Mouse (Mus musculus) midbrain, embryonic 16.5 days (tissue): ENCODE results near the gene Tnfrsf12a. TPM values are rescaled to one million over a fixed set of nuclear protein-coding genes. Genes with fewer than 3 reads are reported as not detected.

Experiments used
- ATAC-seq: fragments of 200-750 bp; cut with Nextera tagmentation; 2 replicates; pipeline ENCODE4 v1.8.0; 2017; ENCODE audit warnings: moderate TSS enrichment
- H3K27ac ChIP-seq: fragments of 300-500 bp; sonication (generic); 2 replicates; pipeline ENCODE4 v1.5.1; 2014; ENCODE audit warnings: mild to moderate bottlenecking, low read length, mixed read lengths
- H3K27me3 ChIP-seq: fragments of 300-500 bp; sonication (generic); 2 replicates; pipeline ENCODE4 v1.6.1; 2014; ENCODE audit warnings: low read depth, low read length, mixed read lengths; ENCODE audit not compliant: control insufficient read depth, insufficient read depth
- H3K36me3 ChIP-seq: fragments of 300-500 bp; sonication (generic); 2 replicates; pipeline ENCODE4 v1.6.1; 2014; ENCODE audit warnings: mild to moderate bottlenecking, low read length, moderate library complexity, mixed read lengths; ENCODE audit not compliant: control insufficient read depth, insufficient read depth
- H3K4me1 ChIP-seq: fragments of 300-500 bp; sonication (generic); 2 replicates; pipeline ENCODE4 v1.6.1; 2014; ENCODE audit warnings: mild to moderate bottlenecking, low read length, mixed read lengths; ENCODE audit not compliant: control insufficient read depth, insufficient read depth
- H3K4me2 ChIP-seq: fragments of 300-500 bp; sonication (generic); 2 replicates; pipeline ENCODE4 v1.6.1; 2014; ENCODE audit warnings: mild to moderate bottlenecking, low read length, mixed read lengths
- H3K4me3 ChIP-seq: fragments of 300-500 bp; sonication (generic); 2 replicates; pipeline ENCODE4 v1.5.1; 2014; ENCODE audit warnings: low read depth, mild to moderate bottlenecking, low read length, moderate library complexity, mixed read lengths
- H3K9ac ChIP-seq: fragments of 300-500 bp; sonication (generic); 2 replicates; pipeline ENCODE4 v1.6.1; 2014; ENCODE audit warnings: low read depth, low read length, mixed read lengths
- H3K9me3 ChIP-seq: fragments of 300-500 bp; sonication (generic); replicated peaks from 2 replicates; pipeline ENCODE4 v1.6.1; 2014; ENCODE audit warnings: mild to moderate bottlenecking, low read length, mixed read lengths; ENCODE audit not compliant: control insufficient read depth, poor library complexity, severe bottlenecking
- WGBS: fragments of 180-500 bp; shearing (Covaris S2); extraction: QIAGEN DNeasy Blood & Tissue Kit; methylation state at CpG from one replicate; pipeline ENCODE4 v1.1.7; 2014; 5-methylcytosine and 5-hydroxymethylcytosine counted together
- polyA plus RNA-seq: library from polyadenylated mRNA; unstranded; fragments of >200 nt; fragmentation: Nextera tagmentation; extraction: Ambion mirVana; gene quantifications from 2 replicates; pipeline ENCODE4 v1.2.1, GENCODE M21; 2015

The Tnfrsf12a gene
- polyA plus RNA-seq, 1 experiment from 2014 or later, result 2.5 TPM

DNA sequence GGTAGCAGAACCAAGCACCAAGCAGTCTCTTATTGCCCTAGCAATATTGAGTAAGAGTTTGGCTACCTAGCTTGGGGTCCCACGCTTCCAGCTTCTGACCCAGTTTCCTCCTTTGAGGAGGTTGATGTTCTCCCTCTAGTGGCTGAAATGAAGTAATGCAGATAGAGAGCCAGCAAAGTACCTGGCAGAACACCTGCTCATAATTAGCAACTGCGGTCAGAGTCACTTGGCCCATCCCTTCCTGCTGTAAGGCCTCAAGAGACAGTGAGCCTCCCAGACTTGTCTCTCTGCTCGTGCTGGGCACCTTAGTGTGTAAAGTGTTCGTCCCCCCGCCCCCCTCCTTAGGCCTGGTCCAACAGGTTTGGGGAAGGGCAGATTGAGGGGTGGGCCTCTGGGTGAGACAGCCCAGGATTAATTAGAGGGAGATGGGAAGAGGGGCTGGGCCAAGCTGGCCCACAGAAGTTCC is 12.7 kb downstream of the Tnfrsf12a start:
- Histone ChIP-seq H3K27me3 (peaks cover 31% of the 10 kb centered on the region), H3K36me3 (peaks cover 7% of the 10 kb centered on the region), H3K9me3 (no peaks in the 10 kb centered on the region), H3K4me1 (no peaks in the 10 kb centered on the region), H3K4me3 (no peak overlapping the region), H3K4me2 (no peak overlapping the region), H3K27ac (no peak overlapping the region), H3K9ac (no peak overlapping the region)
- WGBS, result 11% methylated on average over 5 of the region's 5 CpGs
- ATAC-seq, result peak; percentile 41; the same call in 1 of the 2 replicates

DNA sequence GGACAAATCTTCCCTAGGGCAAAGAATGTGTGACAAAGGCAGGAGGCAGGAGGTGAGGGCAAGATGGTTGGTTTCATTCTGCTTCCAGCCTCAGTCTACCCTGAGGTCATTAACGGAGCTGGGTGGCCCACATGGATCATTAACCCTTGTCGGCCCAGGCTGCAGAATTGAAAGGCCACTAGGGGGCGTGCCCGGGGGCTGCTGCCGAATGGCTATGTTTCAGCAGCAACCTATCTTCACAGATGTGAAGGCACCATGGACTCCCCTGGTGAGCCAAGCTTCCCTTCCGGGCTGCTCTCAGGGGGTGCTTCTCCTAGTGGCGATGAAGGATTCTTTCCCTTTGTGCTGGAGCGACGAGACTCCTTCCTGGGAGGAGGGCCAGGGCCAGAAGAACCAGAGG is 15.7 kb downstream of the Tnfrsf12a start:
- H3K4me2 ChIP-seq, result no peak overlapping the region
- H3K9me3 ChIP-seq, result no peaks in the 10 kb centered on the region
- no peak for ATAC-seq
- no peaks in the 10 kb centered on the region for H3K4me1 ChIP-seq
- H3K4me3 ChIP-seq, result no peak overlapping the region
- no peaks in the 10 kb centered on the region for H3K36me3 ChIP-seq
- WGBS, result 1% methylated on average over 9 of the region's 9 CpGs
- no peak overlapping the region for H3K27ac ChIP-seq
- H3K27me3 ChIP-seq, result peaks cover 39% of the 10 kb centered on the region
- H3K9ac ChIP-seq, result no peak overlapping the region

DNA sequence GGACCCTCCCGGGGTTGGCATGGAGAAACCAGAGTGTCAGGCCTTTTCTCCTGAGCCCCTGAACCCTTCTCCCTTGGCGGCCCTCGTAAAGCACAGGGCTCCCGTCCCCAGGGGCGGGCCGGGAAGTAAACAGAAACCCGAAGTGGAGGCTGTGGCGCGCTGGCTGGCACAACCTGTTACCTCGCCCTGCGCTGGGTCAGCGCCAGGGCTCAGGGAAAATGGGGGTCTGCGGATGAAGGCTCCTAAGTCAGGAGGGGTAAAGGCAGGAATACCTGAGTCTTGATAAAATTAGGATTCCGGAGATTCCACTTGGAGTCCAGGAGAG is 16.4 kb downstream of the Tnfrsf12a start:
- 3% methylated on average over 12 of the region's 14 CpGs for WGBS
- Histone ChIP-seq H3K4me3 (no peak overlapping the region), H3K27ac (no peak overlapping the region), H3K9me3 (no peaks in the 10 kb centered on the region), H3K9ac (no peak overlapping the region), H3K27me3 (peaks cover 39% of the 10 kb centered on the region), H3K36me3 (no peaks in the 10 kb centered on the region), H3K4me1 (no peaks in the 10 kb centered on the region), H3K4me2 (no peak overlapping the region)
- no peak for ATAC-seq

DNA sequence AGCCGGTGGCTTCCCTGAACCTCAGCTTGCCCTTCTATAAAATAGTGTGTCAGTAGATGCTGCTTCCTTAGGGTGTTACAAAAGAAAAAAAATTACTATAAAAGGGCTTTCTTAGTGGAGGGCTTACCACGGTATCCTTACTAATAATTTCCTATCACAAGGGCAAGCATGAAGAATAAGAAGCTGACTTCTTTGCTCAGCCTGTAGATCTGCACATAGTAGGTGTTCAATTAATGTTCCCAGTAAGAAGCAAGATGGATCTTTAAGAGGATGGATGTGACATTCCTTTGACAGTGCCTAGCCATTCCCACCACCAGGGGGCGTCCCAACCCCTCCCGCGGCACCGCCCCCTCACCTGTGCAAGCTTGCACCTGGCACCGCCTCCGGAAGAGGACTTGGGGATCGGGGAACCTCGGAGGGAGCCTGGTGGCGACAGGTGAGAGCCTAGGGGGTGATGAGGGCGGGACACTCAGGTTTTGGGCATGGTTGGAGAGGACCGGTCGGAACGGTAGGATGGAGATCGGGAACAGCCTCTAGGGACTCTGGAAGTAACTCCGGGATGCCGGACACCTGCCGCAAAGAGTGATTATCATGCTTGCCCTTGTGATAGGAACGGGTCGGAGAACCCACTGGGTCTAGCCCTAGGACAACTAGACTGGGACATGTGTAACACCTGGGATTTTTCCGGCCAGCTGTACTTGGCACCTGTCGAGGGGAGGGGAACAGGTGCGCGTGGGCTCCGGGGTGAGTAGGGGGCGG is 17.0 kb downstream of the Tnfrsf12a start, which contains the start of gene Bicdl2:
Gene Bicdl2 (plus strand): TSS at position 390 of the 759 bp plus-strand sequence.
- H3K36me3 ChIP-seq, result no peaks in the 10 kb centered on the region
- H3K9me3 ChIP-seq, result no peaks in the 10 kb centered on the region
- 5% methylated on average over 27 of the region's 27 CpGs for WGBS
- peaks cover 39% of the 10 kb centered on the region for H3K27me3 ChIP-seq
- no peaks in the 10 kb centered on the region for H3K4me1 ChIP-seq
- no peak within 1 kb of the TSS for H3K27ac ChIP-seq
- H3K9ac ChIP-seq, result no peak within 1 kb of the TSS
- no peak for ATAC-seq
- no peak within 1 kb of the TSS for H3K4me2 ChIP-seq
- no peak within 1 kb of the TSS for H3K4me3 ChIP-seq

DNA sequence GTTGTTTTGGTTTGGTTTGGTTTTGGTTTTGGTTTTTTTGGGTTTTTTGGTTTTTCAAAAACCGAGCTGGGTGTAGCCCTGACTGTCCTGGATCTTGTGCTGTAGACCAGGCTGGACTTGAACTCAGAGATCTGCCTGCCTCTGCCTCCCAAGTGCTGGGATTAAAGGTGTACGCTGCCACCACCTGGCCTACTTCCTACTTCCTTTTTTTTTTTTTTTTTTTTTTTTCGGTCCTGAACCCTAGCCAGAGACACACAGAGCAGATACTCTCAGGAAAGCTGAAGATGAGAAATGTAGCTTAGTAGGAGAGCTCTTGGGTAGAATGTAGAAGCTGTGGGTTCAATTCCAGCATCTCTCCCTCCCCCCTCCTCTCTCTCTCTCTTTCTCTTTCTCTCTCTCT is 18.8 kb downstream of the Tnfrsf12a start:
- Histone ChIP-seq H3K36me3 (no peaks in the 10 kb centered on the region), H3K4me1 (no peaks in the 10 kb centered on the region), H3K4me3 (no peak overlapping the region), H3K9ac (no peak overlapping the region), H3K27ac (no peak overlapping the region), H3K4me2 (no peak overlapping the region), H3K9me3 (no peaks in the 10 kb centered on the region), H3K27me3 (peaks cover 39% of the 10 kb centered on the region)
- no peak for ATAC-seq
- 83% methylated on average over 3 of the region's 3 CpGs for WGBS

DNA sequence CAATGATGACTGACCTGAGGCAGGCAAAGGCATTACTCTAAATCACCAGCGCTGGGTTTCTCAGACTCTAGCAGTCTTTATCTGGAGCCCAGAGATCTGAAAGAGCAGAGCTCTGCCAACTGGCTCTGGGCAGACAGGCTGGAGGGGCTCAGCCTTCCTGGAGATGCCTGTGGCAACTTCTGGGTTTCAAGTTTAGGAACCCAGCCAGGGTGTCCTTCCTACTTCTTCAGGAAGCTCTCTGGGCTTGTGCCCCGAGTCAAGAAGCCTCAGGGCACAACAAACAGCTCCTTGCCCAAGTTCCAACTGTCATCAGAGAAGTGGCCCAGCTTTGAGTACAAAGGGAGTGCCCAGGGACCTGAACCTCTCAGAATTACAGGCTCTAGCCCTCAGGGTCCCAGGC is 22.9 kb downstream of the Tnfrsf12a start:
- H3K4me3 ChIP-seq, result no peak overlapping the region
- H3K27me3 ChIP-seq, result peaks cover 7% of the 10 kb centered on the region
- no peaks in the 10 kb centered on the region for H3K36me3 ChIP-seq
- WGBS, result 63% methylated on average over 2 of the region's 2 CpGs
- no peak for ATAC-seq
- H3K27ac ChIP-seq, result no peak overlapping the region
- no peaks in the 10 kb centered on the region for H3K4me1 ChIP-seq
- H3K9ac ChIP-seq, result no peak overlapping the region
- H3K4me2 ChIP-seq, result no peak overlapping the region
- no peaks in the 10 kb centered on the region for H3K9me3 ChIP-seq

DNA sequence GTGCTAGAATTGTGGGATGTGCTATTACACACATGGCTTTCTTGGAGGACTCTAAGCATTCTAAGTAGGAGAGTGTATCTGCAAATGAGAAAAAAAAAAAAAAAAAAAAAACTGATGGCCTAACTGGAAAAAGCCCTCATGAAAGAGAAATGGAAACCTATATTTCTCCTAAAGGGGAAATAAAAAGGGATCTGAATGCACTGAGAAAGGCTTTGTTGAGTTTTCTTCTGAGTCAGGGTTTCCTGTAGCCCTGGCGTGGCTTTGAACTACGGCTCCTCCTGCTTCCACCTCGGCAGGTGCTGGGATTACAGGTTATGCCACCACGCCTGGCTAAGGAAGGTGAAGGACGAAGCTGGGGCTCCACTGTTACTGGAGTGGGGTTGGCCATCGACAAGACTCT is 23.3 kb downstream of the Tnfrsf12a start:
- WGBS, result 66% methylated on average over 6 of the region's 6 CpGs
- Histone ChIP-seq H3K27ac (no peak overlapping the region), H3K4me2 (no peak overlapping the region), H3K27me3 (peaks cover 5% of the 10 kb centered on the region; the same call in 1 of the 2 replicates), H3K9ac (no peak overlapping the region), H3K4me1 (no peaks in the 10 kb centered on the region), H3K4me3 (no peak overlapping the region), H3K36me3 (no peaks in the 10 kb centered on the region), H3K9me3 (no peaks in the 10 kb centered on the region)
- ATAC-seq, result no peak

DNA sequence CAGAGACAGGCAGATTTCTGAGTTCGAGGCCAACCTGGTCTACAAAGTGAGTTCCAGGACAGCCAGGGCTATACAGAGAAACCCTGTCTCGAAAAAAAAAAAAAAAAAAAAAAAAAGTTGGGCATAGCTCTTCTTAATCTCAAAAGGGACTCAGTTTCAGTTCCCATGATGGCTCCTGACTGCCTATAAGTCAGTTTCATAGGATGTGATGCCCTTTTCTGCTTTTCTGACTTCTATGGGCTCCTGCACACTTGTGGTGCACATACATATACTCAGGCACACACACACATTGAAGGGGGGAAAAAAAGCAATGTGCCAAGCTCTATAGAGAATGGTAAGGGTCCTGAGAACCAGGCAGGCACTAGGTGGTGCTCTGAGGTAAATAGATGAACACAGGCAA is 23.9 kb downstream of the Tnfrsf12a start:
- no peak overlapping the region for H3K9ac ChIP-seq
- H3K4me3 ChIP-seq, result no peak overlapping the region
- 81% methylated on average over 2 of the region's 2 CpGs for WGBS
- H3K9me3 ChIP-seq, result no peaks in the 10 kb centered on the region
- no peaks in the 10 kb centered on the region for H3K36me3 ChIP-seq
- H3K27me3 ChIP-seq, result 0 out of 2 replicates have a peak, but pooled peaks cover 3% of the 10 kb centered on the region
- H3K4me2 ChIP-seq, result no peak overlapping the region
- no peak overlapping the region for H3K27ac ChIP-seq
- H3K4me1 ChIP-seq, result no peaks in the 10 kb centered on the region
- no peak for ATAC-seq

DNA sequence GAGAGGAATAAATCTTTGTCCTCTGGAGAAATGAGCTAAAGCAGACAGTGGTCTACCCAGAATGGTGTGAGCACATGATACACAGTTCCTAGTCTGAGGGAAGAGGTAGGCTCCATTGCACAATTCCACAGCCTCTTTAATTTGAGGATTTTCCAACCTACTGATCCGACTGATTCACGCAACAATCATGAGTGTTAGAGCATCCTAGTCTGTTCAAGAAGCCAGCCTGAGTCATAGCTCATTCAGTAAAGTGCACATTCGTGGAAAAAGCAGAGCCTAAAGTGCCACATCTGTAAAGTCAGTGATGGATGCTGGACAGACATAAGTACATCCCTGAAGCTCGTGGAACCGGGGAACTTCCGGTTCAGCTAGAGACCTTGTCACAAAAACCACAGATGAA is 25.9 kb downstream of the Tnfrsf12a start:
- Histone ChIP-seq H3K27ac (no peak overlapping the region), H3K4me3 (no peak overlapping the region), H3K9ac (no peak overlapping the region), H3K27me3 (peaks cover 3% of the 10 kb centered on the region; the same call in 1 of the 2 replicates), H3K4me2 (no peak overlapping the region), H3K9me3 (no peaks in the 10 kb centered on the region), H3K36me3 (no peaks in the 10 kb centered on the region), H3K4me1 (no peaks in the 10 kb centered on the region)
- ATAC-seq, result no peak
- WGBS, result 83% methylated on average over 6 of the region's 6 CpGs
